Mouse (Mus musculus): ENCODE results near the gene Mrps33. TPM values are rescaled to one million over a fixed set of nuclear protein-coding genes. Genes with fewer than 3 reads are reported as not detected.

Gene Mrps33
- 224 TPM for polyA plus RNA-seq (2014; fragmentation: Illumina TruSeq; extraction: RNeasy Lipid Tissue Mini Kit (QIAGEN cat#74804); ENCODE audit: low read depth, low replicate concordance)

DNA sequence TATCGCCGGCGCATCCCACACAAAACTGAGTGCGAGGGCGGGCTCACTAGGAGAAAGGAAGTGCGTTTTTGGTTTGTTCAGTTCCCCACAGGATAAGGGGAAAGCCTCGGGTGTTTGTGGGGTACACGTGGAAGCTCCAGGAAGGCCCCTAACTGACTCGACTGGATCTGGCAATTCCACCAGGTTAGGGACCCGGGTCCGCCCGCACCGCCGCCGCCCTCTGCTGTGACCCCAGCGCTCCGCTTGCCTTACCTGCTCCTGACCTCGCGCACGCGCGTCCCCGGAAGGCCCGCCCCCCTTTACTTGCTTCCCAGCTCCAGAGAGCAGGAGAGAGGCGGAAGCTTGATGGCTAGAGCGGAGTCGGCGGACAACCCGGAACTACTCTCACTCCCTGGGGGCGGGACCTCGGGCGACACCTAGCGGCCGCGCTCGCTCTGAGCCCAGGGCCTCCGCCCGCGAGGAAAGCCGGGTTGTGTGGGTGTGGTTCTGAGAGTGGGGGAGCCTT is at the start of gene Mrps33:
Gene Mrps33, minus strand, starts transcription at position 377 of the 505 bp plus-strand sequence.

Other genes starting within 250 kb of the Mrps33 start
- 4.7 TPM for gene Adck2, start 237.1 kb downstream of the Mrps33 start, polyA plus RNA-seq (2014; fragmentation: Illumina TruSeq; extraction: RNeasy Lipid Tissue Mini Kit (QIAGEN cat#74804); ENCODE audit: low read depth, low replicate concordance)
- not detected for gene Gm42420, start 225.2 kb downstream of the Mrps33 start, polyA plus RNA-seq (2014; fragmentation: Illumina TruSeq; extraction: RNeasy Lipid Tissue Mini Kit (QIAGEN cat#74804); ENCODE audit: low read depth, low replicate concordance)
- 82.9 TPM for gene Ndufb2, start 218.4 kb downstream of the Mrps33 start, polyA plus RNA-seq (2014; fragmentation: Illumina TruSeq; extraction: RNeasy Lipid Tissue Mini Kit (QIAGEN cat#74804); ENCODE audit: low read depth, low replicate concordance)
- gene Braf, start 85.5 kb downstream of the Mrps33 start, polyA plus RNA-seq (2014; fragmentation: Illumina TruSeq; extraction: RNeasy Lipid Tissue Mini Kit (QIAGEN cat#74804); ENCODE audit: low read depth, low replicate concordance): 47.3 TPM
- gene Tmem178b, start 62.3 kb upstream of the Mrps33 start, polyA plus RNA-seq (2014; fragmentation: Illumina TruSeq; extraction: RNeasy Lipid Tissue Mini Kit (QIAGEN cat#74804); ENCODE audit: low read depth, low replicate concordance): 35.0 TPM